Mouse (Mus musculus): ENCODE measurements around the gene Nebl. TPM values are rescaled to one million over a fixed set of nuclear protein-coding genes. Genes with fewer than 3 reads are reported as not detected.

The Nebl gene
- total RNA-seq, 2 experiments from 2014 or later, result 129 to 143 TPM

DNA sequence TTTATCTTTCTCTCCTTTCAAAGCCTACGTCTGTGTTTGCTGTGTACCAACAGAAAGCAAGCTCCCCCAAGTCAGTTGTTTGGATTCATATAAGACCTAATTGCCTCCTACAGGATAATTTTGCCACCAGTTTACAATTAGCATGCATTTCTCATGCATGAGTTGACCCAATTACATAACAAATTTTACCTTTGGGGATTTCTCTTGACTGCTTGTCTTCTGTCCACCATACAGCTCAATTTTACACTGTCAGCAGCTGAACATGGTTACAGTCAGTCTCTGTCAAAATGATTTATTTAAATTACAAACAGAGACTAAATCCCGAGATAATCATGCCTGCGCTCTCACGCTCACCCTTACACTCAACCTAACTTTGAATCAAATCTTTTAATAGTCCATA lies 206.1 kb downstream of the Nebl start:
- DNase-seq (ENCODE audit: low spot score in 2 of 2), result no peak

DNA sequence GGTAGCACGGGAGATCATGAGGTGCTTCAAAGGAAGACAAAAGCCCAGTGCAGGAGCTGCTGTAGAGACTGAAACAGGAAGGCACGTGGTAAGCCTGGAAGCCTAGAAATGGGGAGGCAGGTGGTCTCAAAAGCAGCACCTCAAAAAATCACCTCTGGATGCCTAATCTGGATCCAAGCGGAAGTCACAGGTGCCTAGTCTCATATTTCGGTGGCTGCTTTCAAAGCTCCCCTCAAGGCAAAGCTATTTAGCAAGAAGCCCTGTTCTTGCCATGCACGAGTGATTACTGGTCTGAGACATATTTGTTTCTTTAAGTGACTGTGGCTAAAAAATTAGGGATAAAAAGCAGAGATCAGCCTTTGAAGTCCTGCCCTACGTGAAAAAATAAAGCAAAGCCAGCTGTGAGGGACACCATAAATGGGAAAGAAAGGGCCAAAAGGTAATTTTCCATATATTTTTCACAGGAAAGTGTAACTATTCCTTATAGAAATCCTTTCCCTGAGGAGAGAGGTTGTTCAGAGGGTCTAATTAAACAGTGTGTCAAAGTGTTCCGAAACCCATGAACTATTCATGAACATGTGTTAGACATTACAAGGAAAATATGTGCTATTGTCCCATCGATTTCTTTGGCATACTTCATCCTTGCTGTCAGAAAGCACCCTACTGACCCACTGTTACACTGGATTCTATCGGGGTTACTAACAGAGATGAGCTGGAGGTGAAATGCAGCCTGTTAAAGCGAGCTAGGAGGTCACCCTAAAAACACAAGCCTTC lies 206.9 kb downstream of the Nebl start:
- no peak for DNase-seq (ENCODE audit: low spot score in 2 of 2)

DNA sequence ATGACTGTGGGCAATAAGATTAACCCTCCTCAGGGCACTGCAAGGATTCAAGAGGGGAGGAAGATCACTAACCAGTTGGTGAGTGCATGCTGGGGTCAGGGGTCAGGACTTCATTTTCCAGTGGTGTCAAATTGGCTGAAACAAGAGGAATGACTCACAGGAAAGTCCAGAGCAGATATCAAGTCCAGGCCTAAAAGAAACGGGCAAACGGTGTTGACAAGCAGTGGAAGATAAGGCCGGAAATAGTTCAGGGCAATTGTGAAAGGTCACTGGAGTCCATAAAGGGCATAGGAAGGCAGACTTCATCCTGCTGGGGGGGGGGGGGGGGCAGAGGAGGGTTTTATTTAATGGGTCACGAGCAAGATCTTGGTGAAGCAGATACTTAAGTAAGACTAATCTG lies 207.5 kb downstream of the Nebl start:
- no peak for DNase-seq (ENCODE audit: low spot score in 2 of 2)

DNA sequence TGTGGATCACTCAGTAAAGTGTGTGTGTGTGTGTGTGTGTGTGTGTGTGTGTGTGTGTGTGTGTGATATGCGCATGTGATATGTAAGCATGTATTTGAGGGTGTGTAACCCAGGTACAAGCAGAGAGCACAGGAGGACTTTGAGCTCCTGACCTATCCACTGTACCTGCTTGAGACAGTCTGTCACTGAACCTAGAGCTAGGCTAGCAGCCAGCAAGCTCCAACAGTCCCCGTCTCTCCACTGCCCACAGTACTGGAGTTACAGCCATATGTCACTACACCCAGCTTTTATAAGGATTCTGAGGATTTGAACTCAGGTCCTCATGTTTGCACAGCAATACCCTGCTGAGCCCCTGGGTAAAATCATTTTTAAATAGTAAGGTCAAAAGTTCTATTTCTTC lies 215.6 kb downstream of the Nebl start:
- DNase-seq (ENCODE audit: low spot score in 2 of 2), result no peak

DNA sequence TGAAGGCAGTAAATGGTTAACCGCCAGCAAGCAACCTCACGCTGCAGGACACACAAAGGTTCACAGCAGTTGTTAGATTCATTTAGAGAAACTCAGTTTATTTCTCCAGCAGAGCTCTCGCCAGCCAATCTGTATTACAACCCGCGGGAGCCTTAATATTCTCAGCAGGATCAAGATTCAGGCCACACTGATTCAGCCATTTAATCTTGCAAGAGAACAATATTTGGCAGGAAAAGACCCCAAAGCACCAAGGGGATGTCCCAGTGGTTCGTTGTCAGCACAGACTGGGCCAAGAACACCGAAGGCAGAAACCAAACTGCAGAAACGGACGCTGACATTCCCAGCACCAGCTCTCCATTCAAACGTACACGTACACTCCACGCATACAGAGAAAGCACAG lies 216.5 kb downstream of the Nebl start:
- DNase-seq (ENCODE audit: low spot score in 2 of 2), result no peak

DNA sequence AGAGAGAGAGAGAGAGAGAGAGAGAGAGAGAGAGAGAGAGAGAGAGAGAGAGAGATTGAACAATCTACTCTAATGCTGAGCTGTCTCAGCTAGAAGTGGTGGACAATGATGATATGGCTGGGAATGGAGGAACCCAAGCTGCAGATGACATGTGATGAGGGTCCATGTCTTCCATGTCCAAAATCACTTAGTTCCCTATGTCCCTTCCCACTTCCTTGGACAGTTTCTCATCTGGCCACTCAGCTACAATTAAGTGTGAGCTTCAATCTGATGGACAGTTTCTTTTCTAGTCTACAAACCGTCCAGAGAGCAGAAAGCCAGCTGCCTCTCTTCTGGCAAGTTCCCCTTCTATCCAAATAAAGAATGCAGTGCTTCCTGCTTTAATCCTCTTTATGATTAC lies 221.3 kb downstream of the Nebl start:
- DNase-seq (ENCODE audit: low spot score in 2 of 2), result no peak

DNA sequence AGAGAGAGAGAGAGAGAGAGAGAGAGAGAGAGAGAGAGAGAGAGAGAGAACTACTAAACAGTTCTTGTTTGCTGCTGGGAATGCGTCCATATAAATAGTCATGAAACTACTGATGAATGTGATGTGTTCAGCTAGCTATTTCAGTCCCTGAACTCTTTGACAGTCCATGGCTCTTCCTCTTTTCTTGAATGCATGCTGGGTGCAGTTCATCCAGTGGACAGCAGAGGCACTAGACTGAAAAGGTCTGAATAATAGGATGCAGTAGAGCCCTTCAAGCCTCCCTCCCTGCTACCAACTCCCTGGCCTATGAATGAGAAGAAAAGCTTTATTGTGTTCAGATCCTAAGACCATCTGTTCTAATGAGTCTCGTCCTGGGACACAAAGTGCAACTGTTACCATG lies 223.9 kb downstream of the Nebl start:
- DNase-seq (ENCODE audit: low spot score in 2 of 2), result no peak

DNA sequence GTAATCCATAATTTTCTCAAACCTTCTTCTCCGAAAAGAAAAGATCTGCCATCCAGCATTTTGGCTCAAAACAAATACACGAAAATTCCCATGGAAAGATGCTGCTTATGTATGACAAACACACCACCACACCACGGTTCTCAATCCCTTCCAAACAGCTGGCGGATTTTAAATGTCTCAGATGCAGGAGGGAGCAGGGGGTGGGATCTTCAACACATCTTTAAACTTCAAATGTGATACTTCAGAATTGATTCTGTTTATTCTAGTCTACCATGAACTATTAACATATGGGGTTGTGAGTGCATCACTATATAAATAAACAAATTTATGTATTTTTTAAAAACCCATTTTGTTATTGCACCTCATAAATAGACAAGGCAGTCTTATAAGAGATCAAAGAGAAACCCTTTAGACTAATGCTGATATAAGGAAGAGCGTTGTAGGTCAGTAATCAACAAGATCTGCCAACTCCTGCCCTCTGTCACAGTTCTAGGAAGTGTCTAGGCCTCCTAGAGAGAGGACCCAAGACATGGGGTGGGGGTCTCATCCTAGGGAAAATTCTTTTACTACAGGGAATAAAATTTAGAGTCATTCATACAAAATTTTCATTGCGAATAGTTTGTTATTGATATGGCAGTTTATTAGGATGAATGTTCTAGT lies 227.0 kb downstream of the Nebl start:
- DNase-seq (ENCODE audit: low spot score in 2 of 2), result no peak

DNA sequence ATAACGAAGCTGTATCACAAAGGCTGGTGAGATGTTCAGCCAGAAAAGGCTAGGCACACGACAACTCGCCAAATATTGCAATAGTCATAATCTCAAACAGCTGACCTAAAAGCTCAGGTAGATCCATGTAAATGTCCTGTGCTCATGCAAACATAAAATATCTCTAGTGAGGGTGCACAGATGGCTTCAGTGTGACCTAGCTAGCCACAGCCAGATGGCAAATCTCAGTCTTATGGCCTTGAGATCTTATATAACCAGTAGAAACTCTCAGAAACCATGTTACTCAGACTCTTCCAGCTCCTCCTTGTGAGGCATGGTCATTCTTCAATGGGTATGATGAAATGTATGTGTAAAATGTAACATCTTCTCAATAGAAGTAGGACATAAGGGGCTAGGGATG lies 230.2 kb downstream of the Nebl start:
- no peak for DNase-seq (ENCODE audit: low spot score in 2 of 2)

DNA sequence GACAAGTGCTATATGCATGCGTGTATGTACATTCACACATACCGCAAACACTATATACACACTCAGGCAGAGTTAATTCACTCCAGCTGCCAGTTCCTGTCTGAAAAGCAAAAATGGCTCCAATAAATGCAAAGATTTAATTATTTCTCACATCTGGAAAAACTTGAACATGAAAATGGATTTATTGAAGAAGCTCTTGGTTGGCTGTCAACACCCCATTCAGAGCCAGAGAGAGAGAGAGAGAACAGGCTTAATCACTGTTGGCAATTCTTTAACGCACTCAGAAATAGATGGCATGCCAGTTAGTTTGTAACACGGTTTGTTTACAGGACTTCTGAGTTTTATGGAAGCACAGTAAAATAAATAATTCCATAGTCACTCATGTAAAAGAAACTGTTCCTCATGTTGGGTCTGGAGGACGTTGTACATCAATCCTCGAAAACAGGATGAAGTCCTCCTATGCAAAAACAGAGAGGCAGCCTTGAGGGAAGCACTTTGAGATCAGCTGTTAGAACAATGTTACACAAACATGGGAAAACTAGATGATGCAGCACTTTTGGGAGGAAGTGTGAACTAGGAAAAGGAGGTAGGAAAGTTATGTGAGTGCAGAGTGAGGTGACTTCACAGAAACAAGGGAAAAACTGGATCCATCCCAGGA lies 265.6 kb downstream of the Nebl start:
- DNase-seq (ENCODE audit: low spot score in 2 of 2), result no peak

DNA sequence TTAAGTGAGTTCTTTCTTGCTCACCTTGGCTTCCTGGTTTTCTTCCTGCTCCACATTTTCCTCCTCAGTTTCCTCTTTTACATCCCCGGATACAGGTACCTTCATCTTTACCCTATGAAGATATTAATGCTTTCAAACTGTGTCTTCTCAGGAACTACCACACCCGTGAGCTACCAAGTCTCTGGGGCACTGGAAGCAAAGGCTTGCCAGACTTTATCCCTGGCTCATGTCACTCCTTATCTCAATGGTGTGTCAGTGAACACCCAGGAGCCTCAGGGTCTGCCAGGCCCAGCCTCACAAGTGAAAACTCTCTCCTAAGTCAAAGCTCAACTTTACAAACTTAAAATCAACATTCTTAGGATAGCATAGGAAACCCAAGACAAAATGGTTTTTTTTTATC lies 270.8 kb downstream of the Nebl start:
- DNase-seq (ENCODE audit: low spot score in 2 of 2), result no peak

DNA sequence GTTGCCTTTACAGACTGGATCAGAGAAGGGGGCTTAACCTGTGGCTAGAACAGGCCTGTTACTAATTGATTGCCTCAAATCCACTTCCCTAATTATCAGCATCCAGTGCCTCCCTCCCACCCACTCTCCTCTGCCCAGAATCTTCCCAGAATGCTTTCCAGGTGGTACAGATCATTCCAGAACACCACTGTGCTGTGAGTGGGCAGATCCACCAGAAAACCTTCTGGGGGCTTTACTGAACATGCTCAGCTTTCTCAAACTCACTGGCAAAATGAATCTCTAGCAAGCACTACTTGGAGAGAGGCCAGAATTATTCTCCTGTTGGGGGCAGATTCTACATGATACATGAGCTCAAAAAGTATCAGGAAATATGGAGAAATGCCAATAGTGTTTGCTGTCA lies 277.6 kb downstream of the Nebl start:
- peak; percentile 72 to 84 for DNase-seq (ENCODE audit: low spot score in 2 of 2)

DNA sequence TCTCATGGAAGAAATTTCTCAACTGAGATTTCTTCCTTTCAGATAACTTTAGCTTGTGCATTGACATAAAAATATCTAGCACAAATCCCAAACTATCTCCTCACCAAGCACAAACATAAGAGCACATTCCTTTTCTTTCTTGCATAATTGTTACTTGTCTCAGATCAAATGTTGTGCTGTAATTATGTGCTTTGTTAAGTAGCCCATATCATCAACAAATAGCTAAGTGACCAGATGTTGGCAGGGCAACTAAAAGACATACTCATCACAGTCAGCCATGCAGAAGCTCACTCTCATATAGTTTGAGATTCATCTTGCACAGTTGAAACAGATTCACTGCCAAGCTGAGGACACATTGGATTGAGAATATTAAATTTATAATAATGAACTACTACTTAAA lies 282.9 kb downstream of the Nebl start:
- no peak for DNase-seq (ENCODE audit: low spot score in 2 of 2)

DNA sequence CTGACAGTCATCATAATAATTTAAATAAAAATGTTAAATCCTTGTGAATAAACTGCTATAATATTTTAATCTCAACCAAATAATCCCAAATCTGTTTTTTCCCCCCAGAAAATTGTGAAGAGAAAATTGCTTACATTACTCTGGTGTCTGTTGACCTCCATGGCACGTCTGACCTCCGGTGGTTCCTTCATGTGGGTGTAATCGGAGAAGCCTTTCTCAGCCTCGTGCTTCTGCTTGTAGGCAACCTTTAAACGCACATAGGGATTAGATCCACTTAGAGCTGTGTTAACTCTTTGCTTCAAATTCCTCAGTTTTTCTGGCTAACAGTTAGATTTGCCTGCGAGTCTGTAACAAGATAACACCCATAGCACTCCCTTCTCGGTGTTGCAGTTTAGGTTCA lies 287.7 kb downstream of the Nebl start:
- DNase-seq (ENCODE audit: low spot score in 2 of 2), result no peak

DNA sequence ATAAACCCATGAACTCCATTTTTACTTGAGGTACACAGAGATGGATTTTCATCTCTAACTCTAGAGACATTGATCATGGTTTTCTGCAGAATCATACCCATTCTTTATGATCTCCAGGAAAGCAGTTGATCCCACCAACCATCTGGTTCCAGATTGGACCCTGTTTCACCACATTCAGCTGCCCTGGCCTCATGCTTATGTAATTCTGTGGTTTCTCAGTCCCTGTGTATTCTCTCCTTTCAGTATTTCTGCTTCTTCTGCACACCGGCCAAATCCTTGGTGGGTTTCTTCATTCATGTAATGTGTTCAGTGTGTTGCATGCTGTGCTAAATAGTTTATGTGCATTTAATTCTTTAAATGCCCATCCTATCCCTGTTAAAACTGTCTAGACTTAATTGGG lies 292.9 kb downstream of the Nebl start:
- DNase-seq (ENCODE audit: low spot score in 2 of 2), result no peak

DNA sequence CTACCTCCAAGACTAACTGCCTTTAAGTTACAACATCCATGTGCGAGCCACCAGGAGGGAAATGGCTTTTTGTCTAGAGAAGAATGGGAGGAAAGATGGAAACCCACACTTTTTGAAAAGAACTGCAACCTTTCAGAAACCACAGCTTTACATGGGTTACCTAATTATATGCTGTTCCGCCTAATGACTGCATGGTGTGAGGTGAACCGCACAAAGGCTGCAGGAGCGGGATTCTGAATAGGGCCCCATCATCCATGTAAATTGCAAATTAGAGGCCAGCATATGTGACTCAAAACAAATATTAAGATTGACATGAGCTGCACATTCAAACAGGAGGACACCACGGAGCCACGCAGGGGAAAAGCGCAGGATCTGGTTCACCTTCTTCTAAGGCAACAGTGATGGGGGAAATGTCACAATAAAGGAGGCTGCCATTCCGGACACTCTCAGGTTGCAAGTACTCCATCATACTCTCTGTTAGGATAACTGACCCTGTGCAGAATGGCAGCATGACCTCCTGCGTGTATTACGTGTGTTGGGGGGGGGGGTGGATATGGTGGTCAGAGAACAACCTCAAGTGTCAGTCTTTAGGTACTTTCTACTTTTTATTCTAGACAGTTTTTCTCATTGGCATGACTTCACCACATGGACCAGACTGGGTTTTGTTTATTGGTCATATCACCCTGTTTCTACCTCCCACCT lies 294.4 kb downstream of the Nebl start:
- no peak for DNase-seq (ENCODE audit: low spot score in 2 of 2)

DNA sequence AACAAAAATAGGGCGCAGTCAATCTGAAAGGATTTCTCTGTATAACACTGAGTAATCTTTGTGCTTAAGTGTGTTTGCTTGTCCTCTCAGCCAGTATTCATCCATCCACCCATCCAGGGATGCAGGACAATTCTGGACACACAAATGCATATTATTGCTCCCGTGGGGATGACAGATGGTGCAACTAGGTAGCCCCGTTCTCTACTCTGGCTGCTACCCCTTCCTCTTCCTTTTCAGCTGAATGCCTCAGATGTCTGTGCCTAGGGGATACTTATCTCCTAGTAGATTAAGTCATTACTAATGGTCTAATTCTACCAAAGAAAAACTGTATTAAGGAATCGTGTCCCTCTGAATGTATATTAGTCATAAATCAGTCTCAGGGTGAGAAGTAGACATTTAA lies 296.0 kb downstream of the Nebl start:
- no peak for DNase-seq (ENCODE audit: low spot score in 2 of 2)

DNA sequence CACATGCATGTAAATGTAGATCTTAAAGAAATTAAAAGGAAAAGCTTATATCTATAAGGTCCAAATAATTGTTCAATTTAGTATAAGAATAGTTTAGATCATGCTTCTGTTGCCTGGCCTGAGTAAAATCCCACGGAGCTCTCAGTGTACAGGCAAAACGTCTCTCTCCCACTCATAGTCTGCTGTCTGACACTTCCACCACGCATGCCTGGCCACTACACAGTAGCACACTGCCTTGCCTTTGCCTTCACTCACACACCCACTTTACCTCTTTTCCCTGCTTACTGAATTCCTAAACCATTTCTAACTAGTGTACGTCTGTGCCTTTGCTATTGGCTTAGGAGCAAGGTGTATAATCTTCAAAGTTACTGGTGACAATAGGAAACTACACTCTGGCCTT lies 302.2 kb downstream of the Nebl start:
- DNase-seq (ENCODE audit: low spot score in 2 of 2), result peak in 1 of 2 experiments; percentile 37

DNA sequence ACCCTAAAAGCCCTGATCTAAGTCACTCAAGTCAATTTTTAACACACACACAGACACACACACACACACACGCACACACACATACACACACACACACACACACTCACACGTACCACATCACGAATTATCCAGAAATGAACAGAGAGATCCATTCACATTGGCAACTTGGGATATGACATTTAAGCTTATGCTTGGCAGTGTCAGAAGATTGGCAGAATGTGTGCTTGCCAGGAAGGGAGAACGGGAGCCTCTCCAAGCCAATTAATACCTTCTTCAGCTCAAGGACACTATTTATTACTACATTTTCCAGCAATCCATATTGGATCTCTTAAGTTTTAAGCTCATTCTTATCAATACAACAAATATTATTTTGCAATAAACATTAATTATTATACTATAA lies 303.1 kb downstream of the Nebl start:
- peak in 1 of 2 experiments; percentile 36 for DNase-seq (ENCODE audit: low spot score in 2 of 2)

DNA sequence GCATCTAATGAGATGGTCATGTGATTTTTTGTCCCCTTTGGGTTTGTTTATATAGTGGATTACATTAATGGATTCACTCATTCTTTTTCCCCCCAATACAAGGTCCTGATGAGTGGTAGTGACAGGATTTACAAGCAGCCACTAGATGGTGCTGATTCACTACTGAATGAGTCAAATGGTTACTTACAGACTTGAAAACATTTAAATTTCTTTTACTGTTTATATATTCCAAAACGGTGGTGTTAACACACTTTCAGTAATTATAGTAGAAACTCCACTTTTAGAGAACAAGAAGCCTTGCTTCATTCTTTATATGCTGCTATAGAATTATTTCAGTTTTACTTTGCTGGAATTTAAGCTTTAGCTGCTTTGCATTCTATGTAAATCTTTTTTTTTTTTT lies 308.3 kb downstream of the Nebl start:
- DNase-seq (ENCODE audit: low spot score in 2 of 2), result peak in 1 of 2 experiments; percentile 69

DNA sequence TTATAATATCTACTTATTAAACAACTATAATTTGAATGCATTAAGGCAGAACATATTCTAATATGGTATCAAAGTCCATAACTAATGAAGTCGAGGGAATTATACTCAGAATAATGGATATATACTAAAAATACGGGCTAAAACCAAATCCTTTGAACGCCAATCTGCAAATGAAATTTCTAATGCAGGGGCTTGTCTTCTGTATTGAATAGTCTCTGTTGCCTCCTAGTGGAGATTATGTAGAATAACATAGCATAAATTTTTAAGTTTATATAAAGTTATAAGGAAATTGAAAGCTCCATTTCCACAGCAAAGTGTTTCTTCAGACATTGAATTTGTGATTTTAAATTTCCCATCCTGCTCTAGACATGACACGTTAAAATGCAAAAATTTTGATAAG lies 315.9 kb downstream of the Nebl start:
- no peak for DNase-seq (ENCODE audit: low spot score in 2 of 2)

DNA sequence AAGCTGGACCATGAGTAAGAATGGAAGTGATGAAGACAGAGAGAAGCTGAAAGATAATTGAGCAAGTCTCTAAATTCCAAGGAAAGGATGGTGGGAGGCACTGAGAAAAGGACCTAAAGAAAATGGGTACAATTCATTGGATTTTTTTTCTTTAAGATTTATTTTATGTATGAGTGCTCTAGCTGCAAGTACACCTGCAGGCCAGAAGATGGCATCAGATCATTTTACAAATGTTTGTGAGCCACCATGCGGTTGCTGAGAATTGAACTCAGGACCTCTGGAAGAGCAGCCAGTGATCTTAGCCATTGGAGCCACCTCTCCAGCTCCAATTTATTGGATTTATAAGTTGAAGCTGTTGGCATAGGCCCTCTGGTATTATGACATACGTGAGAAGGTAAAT lies 316.9 kb downstream of the Nebl start:
- DNase-seq (ENCODE audit: low spot score in 2 of 2), result no peak

All from layer of hippocampus, adult 18-20 months (tissue).